Mouse (Mus musculus) brain, embryonic 18.5 days (tissue): ENCODE measurements at regions not wholly inside any gene's neighbourhood (a gene's known extent, or its start where the extent isn't known, plus 50 kb on each side); places are given as distances from the start of the nearest gene placed in this dataset.
A peak's percentile ranks its signal among the peaks of the same experiment; 100 is the strongest.

Experiments
- DNase-seq: peaks from one replicate; pipeline ENCODE4 v3.0.0-alpha.2; 2012; ENCODE audit warnings: low read depth, low spot score

- DNase-seq: no peak
These were observed 107.8 kb downstream of the Basp1 start for GRCm38 (mm10) chr15:25305801-25306200.

- DNase-seq: no peak
These were observed 110.2 kb downstream of the Basp1 start for GRCm38 (mm10) chr15:25303379-25303778.

DNA sequence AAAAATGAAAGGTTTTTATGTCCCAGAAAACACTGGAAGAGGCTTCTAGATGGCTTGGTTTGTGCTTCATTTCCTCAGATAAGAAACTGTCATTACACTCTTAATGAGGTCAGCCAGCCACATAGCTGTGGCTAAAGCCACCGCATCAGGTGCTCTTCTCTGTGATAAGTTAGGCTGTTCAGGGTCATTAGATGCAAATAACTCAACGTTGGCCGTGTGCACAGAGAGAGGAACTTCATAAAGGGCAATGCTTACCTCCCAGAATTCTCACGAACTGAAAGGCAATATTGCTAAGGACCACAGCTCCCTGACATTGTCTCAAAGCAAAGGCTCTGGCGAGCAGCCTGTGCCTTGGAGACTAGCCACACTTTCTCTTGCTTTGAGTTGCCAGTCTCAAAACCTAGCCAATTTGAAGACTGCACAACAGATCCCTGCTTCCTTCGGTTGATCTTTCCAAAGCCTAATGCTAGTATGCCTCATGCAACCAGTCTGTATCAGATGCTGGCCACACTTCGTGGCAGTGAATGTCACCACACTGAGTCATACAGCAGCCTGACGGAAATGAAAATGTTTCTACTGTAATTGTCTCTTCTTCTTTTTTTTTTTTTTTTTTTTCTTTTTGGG is 110.8 kb downstream of the Basp1 start:
- no peak for DNase-seq

- no peak for DNase-seq
These were observed 111.8 kb downstream of the Basp1 start for GRCm38 (mm10) chr15:25301810-25302209.

GRCm38 (mm10) chr15:25297278-25297677 is 116.3 kb downstream of the Basp1 start:
- DNase-seq: no peak

DNA sequence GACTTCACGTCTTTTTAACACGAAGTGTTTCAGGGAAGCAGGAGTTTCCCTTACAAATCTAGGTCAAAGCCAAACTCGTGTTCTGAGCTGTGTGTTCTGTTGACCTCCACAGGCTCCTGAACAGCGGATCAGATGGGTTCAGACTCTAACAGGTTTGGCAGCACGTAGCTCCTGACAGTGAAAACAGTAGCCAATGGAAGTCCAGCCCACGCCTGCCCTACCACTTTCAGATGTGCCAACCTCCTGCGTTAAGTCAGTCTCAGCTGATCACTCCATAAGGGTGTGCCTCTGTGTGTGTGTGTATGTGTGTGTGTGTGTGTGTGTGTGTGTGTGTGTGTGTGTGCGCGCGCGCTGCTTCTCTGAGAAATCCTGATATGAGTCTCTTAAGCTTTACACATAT is 116.8 kb downstream of the Basp1 start:
- DNase-seq: no peak

DNA sequence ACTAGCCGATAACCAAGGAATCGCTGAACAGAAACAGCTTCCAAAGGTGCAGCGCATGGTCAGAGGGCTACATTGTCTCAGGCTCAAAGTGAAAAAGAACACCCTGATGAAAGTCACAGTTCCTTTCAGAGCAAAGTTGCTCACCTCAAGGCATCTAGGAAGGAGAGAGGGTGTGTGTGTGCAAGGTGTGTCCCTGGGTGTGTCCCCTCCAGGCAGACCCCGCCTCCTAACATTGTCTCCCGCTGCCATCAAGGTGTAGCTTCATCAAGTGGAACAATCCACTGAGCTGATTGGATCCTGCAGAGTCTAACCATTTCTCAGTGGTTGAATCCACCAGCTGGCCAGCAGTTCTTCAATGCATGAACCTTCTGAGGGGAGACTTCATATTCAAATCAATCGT is 117.8 kb downstream of the Basp1 start:
- DNase-seq: no peak

DNA sequence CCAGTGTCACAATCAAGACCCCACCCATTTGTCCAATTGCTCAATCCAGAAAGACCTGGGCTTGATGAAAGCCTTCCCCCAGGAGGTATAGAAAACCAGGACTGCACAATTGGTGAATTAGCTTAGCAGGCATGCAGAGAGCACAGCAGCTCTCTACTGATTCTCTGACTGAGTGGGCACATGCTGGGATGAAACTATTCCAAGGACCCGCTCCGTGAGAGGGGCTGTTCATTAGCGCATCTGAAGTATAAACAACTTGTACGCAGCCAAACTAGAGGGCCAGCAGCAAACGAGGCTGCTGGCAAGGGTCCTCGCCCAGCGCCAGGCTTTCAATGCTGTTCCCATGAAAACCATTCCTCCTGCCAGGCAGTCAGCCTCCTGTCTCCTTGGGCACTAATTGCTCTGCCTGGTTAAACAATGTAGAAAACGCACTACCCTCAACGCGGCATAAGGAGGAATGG is 122.3 kb downstream of the Basp1 start:
- DNase-seq: peak; percentile 68

DNA sequence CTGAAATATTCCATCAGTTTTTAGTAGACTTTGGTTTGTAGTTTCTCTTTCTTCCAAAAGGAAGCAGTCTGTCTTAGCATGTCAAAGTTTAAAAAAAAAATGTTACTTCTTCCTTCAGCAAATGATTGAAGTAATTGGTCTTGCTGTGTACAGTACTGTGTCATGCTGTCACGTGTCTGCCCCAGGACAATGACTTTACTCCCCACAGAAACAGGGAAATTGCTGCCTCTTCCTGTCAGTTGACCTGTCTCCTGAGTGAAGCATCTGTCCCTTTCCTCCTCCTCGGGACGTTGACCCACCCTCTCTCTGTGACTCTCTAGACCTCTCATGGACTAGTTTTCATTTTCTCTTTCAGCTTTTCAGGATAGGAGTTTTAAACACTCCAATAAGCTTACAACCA is 125.7 kb downstream of the Basp1 start:
- no peak for DNase-seq

DNA sequence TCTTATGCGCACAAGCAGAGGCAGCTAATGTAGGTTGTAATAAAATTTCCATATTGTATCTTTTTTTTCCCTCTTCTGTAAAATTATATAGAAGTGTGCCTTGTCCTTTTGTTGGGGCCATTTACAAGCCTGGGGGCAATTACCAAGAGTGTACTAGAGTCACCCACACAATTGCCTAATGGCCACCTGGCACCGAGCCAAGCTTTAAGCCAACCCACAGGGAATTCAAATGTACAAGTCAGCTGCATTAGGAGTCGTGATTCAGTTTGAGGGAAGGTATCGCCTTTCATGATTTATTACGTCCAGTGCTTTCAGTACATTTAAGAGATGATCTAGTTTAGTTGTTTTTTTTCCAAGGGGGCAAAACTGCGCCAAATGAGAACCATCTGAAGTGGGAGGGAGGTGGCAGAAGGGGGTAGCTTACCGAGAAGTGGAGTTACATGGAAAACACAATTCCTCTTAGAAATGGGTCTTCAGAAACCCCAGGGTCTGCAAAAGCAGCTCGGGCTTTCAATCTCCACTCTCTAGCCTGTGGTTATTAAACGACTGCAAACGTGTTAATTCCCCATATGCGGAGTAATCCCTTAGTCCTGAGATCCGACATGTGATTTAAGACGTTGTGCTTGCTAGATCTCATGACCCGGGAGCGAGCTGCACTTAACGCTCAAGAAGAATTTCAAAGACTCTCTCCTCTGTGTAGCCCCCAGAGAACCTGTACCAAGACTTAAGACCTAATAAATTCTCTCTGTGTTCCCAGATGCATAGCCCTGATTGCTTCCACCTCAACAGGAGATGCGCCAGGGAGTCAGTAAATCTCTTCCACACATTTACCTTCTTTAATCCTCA is 129.0 kb downstream of the Basp1 start:
- DNase-seq: no peak

DNA sequence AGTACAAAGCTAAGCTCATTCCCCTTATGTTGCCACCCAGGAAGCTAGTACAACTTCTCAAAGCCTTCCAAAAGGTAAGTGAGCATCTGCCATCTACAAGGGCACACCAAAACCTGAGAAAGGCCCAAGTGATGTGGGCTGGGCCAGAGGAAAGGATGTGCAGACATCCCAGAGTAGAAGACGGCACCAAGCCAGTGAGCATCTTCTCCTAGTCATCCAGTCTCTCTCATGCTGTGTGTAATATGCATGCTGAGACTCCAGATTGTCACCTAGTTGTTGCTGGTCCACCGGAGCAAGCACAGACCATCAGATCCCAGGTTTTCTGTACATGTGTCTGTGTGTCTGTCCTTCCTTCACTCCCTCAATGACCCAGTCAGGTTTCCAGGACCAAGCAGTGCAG is 129.9 kb downstream of the Basp1 start:
- no peak for DNase-seq

GRCm38 (mm10) chr15:25282346-25282745 is 131.2 kb downstream of the Basp1 start:
- DNase-seq: no peak

GRCm38 (mm10) chr15:25281942-25282341 is 131.6 kb downstream of the Basp1 start:
- no peak for DNase-seq

DNA sequence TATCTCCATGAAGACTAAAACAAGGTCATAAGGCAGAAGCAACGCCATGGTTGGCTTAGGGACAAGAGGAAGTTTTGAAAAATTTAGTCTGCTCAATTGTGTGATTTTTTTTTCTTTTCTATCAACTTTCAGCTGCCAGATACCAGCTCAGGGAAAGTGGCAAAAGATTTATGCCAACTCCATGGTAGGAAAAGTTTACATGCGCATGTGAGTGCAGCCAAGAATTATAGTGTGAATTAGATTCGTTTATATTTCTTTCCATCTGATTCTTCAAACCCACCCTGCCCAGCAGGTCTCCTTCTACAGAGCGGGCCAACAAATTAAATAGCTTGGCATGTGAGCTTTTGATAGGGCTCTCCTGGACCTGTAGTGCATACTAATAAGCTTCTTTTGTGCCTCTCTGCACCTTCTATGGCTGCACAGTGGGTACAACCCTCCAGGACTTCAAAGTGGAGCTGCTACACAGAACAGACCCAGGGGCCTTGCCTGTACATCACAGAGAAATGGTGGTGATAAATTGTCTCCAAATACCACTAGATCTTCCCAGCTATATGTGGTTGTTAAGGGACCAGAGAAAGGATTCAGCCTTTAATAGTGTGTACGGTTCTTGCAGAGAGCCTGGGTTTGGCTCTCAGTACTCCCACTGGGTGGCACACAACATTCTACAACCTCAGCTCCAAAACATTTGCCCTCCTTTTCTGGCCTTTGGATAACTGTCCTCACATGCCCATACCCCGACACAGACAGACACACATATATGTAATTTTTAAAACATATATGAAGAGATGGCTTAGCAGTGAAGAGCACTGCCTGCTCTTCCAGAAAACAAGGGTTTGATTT is 135.0 kb downstream of the Basp1 start:
- DNase-seq: peak; percentile 37

DNA sequence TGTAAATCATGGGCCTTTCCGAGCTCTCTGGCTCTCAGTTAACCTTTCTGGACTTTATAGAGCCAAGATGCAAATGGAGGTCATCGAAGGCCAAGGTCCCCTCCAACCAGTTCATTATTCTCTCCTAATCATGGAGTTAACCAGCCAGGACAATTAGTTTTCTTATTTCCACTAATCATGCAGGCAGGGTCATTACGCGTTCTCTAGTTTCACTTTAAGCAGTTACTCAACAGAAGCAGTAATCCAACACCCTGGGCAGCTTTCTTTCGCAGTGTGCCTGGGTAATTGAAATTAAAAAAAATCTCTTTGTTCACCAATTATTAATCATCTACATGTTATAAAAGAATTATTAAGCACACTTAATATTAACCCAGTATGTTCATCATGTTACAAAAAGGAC is 137.3 kb downstream of the Basp1 start:
- no peak for DNase-seq

- no peak for DNase-seq
These were observed 141.7 kb downstream of the Basp1 start for GRCm38 (mm10) chr15:25271886-25272285.

GRCm38 (mm10) chr15:25270349-25270748 is 143.2 kb downstream of the Basp1 start:
- DNase-seq: no peak

- DNase-seq: no peak
These were observed 144.1 kb downstream of the Basp1 start for GRCm38 (mm10) chr15:25269345-25269996.

- no peak for DNase-seq
These were observed 145.1 kb downstream of the Basp1 start for GRCm38 (mm10) chr15:25268436-25268835.

GRCm38 (mm10) chr15:25267509-25267908 is 146.1 kb downstream of the Basp1 start:
- no peak for DNase-seq

DNA sequence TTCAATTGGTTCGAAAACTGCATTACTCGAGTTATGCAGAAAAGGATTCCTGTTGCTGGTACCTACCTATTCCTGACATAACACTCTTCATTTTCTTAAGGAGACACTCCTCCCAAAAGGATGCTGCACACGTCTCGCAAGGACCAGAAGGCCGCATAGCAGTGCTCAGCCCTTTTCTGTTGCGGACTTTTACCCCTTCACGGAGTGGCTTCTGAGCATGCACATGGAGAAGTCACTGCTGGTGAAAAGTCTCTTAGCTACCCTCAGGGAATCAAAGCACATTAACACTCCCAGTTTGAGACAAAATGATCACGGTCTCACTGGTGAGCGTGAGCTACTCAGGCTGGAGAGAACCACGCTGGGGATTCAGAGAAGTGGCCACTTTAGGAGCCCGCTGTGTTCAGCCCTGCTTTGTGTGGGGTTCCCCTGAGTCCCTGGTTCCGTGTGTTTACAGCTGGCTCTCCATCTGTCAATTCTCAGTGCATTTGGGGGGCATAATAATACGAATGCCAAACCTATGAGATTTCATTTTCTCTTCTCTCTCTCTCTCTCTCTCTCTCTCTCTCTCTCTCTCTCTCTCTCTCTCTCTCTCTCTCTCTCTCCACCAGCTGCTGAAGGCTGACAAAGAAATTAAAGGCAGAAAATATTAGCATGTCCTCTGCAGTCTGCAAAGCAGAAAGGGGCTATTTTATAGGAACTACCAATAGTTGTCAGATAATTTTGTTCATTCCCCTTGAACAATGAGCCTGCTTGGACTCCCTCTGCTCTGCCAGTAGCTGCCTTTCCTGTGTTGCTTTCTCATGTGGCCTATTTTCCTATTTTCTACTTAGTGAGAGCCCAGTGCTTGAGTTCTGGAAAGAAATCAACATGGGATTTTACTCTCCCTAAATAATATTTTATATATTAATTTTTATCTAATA is 160.7 kb downstream of the Basp1 start:
- no peak for DNase-seq
